Mouse (Mus musculus): ENCODE data around the gene Lrmda.

The Lrmda gene

GRCm38 (mm10) chr14:22922571-22922970 lies 903.1 kb downstream of the Lrmda start:
- in situ Hi-C loops (cut with MseI, MboI), result no loop called here

DNA sequence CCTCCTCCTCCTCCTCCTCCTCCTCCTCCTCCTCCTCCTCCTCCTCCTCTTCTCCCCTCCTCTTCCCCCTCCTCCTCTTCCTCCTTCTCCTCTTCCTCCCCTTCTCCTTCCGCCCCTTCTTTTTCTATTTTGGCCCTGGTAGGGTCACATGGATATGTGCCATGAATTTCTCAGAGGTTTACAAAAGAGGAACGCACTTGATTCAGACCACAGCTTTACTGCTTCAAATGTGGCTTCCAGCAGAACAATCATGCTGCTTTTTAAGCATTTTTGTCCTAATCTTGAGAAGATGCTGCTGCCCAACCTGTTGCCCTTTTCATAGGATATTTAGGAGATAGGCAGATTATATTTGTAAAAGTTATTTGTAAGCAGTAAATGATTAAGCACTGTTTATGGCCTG lies 903.7 kb downstream of the Lrmda start:
- in situ Hi-C loops (cut with MseI, MboI), result no loop called here

DNA sequence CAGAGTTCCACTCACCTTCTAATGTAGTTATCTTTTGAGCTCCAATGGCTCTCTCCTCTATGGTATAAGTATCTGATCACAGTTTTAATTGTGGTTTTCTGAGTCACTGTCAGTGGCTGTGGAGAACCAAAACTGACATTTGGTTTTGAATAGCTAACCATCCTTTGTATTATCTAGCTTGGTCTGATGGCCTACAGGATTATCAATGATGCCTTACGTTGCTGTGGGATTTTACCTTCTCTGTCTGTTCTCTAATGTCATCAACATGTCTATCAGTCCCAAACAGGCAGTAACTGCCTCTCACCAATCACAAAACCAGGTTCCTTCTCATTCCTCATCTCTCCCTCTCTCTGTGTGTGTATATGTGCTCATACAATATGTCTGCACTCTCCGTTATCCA lies 908.8 kb downstream of the Lrmda start:
- in situ Hi-C loops (cut with MseI, MboI), result no loop called here

DNA sequence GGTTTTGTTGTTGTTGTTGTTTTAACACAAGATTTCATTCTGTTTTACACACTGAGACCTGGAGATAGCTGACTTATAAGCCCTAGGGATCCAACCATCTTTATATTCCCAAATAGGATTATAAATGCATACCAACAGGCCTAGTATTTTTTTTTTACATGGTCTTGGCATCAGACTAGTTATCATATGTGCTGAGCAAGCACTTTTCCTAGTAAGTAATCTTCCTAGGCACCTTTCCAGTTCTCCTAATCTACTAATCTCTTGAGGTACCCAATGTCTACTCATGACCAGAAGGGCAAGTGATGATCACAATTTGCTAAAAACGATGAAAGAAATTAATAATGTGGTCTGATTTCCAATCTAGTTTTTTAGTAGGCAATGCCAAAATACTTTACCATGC lies 909.2 kb downstream of the Lrmda start:
- in situ Hi-C loops (cut with MseI, MboI), result no loop called here

DNA sequence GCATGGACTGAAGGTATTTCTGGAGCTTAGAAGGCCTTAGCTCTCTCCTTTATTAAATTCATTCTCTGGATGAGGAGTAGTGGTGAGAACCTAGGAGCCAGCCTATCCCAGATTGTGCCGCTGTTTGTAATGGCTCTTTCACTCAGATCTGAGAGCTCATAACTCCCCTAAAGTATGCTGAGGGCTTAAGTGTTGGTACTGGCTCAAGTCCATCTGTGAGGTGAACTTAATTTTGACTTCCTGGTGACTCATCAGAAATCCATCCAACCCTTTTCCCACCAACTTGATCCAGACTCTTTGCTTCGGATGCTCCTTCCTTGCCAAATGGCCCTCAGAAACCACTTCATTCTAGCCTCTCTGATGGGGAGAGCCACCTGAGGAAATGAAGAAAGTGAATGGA lies 910.1 kb downstream of the Lrmda start:
- in situ Hi-C loops (cut with MseI, MboI), result no loop called here

DNA sequence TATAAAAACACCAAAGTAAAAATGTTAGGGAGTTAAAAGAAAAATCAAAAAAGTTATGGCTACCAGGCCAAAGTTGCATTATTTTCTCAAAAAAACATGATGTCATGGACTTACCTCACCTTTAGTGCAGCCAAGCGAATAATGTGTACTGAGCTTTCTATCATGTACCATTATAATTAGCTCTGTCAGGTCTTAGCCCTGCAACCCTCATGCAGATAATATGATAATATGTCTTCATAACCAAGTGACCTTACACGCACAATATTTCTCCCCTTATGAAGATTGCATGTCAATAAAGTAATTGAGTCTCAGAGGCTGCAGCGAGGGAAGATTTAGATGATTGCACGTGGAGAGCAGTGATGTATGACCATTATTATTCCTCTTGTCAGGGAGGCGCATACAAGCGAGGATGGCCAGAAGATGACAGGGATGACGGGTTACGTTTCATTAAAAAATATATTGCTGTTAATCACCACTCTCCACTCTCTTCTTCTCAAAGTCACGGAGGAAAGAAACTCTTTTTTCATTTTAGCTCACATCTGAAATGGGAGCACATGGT lies 911.1 kb downstream of the Lrmda start:
- in situ Hi-C loops (cut with MseI, MboI), result loop anchor here in 1 of 2 experiments (5.0 kb wide), 1 partner anchor 363 kb away; no protein-coding TSS in a partner anchor

GRCm38 (mm10) chr14:22931114-22931822 lies 911.8 kb downstream of the Lrmda start:
- in situ Hi-C loops (cut with MseI, MboI), result loop anchor here in 1 of 2 experiments (5.0 kb wide), 1 partner anchor 364 kb away; no protein-coding TSS in a partner anchor

DNA sequence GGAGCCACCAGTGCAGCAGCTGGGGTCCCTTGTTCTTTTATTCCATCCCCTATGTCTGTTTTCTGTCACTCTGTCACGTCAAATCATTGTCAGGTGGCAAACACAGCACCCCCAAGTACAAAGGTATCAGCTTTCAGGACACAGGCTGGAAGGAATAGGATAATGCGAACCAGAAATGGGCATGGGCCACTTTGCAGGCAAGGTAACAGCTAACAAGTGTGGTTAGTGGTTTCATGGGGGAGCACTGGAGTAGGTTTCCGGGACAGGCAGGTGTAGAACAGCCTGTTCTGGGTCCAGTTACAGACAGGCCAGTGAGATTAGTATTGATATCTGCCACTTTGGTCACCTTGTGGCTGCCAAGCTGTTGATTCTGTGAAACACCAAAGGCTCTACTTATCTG lies 917.2 kb downstream of the Lrmda start:
- in situ Hi-C loops (cut with MseI, MboI), result no loop called here

DNA sequence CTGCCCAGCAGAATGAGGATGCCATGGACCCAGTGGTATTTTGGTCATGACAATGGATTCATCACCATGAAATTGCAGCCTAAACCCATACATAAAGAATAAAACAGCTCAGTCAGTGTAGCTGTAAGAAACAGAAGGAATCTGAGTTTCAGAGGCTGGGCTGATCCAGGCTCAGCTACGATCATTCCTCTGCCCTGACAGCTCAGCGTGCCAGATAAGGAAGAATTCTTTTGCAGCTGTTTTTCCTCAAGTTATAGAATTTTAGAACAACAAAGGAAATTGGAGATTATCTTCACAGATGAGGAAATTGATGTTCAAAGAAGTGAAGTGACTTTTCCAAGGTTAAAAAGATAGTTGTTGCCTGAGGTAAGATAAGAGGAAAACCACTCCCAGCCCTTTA lies 921.1 kb downstream of the Lrmda start:
- in situ Hi-C loops (cut with MseI, MboI), result no loop called here

DNA sequence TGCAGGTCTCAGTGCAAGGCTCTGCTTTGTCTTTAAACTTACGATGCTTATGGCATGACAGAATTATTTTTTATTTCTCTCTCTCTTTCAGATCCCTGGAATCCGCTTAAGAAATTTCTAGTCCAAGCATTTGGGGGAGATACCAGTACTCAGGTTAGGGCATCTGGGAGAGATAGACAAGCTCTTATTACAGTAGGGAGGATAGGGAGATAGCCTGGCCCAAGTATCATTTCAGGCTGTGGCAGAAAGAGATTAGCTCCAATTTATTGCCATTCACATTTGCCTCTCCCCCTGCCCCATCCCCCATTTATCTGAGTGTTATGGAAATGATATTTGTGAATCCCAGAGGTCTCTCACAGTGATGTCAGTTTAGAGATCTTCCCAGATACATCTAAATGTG lies 923.1 kb downstream of the Lrmda start:
- in situ Hi-C loops (cut with MseI, MboI), result no loop called here

DNA sequence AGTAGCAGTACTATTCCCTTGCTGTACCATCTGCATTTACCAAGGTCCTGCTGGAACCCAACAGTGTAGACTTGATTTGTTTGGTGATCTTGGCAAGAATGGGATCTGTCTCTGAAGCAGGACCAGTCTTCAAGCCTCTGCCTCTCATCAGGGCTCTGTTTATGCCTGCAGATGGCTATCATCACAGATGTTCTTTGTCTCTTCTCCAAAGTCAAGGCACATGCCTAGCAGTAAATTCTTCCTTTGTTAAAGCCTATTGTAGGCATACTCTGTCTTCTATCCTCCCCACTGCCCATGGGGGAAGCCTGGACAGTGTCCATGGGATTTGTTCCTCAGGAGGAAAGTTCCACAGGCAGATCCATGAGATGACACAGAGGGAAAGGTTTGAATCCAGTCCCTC lies 930.0 kb downstream of the Lrmda start:
- in situ Hi-C loops (cut with MseI, MboI), result no loop called here

DNA sequence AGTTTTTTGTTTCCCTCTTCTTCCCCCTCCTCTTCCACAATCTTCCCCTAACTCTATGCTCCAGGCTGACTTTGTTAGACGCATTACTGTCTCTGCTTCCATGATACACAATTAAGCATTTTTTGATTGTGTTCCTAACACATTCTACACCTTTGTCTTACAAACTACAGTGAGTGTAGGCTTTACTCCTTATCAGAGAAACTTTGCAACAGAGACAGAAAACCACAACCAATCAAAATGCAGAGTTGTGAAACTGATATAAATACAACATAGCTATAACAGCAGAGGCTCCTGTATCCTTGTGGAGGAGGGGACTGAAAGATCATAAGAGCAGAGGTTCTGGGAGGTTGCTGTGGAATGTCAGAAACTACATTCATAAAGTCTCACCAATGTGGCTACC lies 933.5 kb downstream of the Lrmda start:
- in situ Hi-C loops (cut with MseI, MboI), result no loop called here

DNA sequence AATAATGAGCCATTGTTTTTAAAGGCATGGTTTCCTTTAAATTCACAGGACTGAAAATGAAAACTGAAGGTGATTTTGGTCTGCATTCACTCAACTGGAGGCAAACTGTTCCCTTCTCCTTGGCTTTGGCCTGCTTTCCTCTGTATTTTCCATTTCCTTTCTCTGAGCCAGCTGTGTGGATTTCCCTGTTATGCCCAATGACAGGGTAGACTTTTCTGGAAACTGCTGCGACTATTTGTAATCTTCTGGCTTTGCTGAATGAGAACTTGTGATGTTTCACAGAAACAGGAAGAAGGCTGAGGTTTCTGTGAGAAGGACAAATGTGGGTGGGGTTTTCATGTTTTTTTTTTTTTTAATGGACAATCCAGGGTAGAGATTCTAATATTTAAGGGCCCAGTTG lies 940.7 kb downstream of the Lrmda start:
- in situ Hi-C loops (cut with MseI, MboI), result no loop called here

GRCm38 (mm10) chr14:22964796-22965660 lies 945.5 kb downstream of the Lrmda start:
- in situ Hi-C loops (cut with MseI, MboI), result no loop called here

DNA sequence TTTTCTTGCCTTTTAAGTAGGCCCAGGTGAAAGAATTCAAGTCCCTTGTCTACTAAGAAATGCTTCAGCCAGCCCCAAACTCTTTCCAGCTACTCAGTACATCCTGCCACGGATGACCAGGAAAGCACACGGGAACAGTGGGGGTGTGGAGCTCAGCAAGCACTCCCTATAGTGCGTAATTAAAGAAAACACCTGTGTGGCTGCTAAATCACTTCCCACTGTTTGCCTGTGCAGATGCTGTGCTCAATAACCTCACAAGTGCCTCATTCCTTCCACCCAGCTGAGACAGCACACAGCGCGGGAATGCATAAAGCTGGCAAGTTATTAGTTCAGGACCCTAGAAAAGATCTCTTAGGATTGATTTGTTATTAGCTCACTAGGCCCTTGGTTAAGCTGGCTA lies 949.2 kb downstream of the Lrmda start:
- in situ Hi-C loops (cut with MseI, MboI), result no loop called here

DNA sequence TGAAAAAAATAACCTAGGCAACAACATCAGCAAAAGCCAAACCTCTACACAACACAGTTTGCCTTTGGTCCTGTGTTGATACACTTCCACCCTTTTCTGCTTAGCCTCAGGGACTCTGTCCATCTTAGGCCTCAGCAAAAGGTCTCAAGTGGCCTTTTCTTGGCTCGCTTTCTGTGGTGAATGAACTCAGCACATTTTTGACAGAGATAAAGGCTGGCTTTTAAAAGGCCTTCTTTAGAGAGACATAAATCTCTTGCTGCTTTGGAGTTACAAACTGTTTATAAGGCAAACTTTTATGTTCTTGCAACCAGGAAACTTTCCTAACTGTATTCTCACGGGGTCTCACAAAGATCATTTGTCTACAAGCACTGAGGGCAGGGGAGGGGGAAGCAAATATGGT lies 967.2 kb downstream of the Lrmda start:
- in situ Hi-C loops (cut with MseI, MboI), result no loop called here

GRCm38 (mm10) chr14:22988090-22988669 lies 968.7 kb downstream of the Lrmda start:
- in situ Hi-C loops (cut with MseI, MboI), result no loop called here

- in situ Hi-C loops (cut with MseI, MboI), result no loop called here
These were observed 975.8 kb downstream of the Lrmda start for GRCm38 (mm10) chr14:22995184-22995935.

DNA sequence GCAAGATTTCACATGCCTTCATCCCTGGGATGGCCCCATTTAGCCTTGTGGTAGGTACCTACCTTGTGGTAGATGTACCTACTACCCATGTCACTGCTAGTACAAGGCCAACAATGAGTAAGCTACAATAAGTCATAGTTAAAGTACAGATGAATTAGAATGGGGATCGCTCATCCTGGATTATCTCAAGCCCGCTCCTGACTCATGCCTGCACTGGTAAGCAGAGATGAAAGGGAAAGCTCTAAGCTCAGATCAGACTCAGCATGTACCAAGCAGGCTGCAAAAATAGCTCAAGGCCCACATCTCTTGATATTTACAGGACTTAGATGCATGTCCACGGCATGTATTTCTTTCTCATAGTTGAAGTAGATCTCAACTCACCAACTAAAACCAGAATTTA lies 979.4 kb downstream of the Lrmda start:
- in situ Hi-C loops (cut with MseI, MboI), result no loop called here

- in situ Hi-C loops (cut with MseI, MboI), result no loop called here
These were observed 992.5 kb downstream of the Lrmda start for GRCm38 (mm10) chr14:23011989-23012388.

- in situ Hi-C loops (cut with MseI, MboI), result no loop called here
These were observed 995.3 kb downstream of the Lrmda start for GRCm38 (mm10) chr14:23014747-23015286.

All from mouse trophoblast stem cell (cell line).